8 mouse cellular contexts compared by ENCODE assay signal in the genomic region with DNA sequence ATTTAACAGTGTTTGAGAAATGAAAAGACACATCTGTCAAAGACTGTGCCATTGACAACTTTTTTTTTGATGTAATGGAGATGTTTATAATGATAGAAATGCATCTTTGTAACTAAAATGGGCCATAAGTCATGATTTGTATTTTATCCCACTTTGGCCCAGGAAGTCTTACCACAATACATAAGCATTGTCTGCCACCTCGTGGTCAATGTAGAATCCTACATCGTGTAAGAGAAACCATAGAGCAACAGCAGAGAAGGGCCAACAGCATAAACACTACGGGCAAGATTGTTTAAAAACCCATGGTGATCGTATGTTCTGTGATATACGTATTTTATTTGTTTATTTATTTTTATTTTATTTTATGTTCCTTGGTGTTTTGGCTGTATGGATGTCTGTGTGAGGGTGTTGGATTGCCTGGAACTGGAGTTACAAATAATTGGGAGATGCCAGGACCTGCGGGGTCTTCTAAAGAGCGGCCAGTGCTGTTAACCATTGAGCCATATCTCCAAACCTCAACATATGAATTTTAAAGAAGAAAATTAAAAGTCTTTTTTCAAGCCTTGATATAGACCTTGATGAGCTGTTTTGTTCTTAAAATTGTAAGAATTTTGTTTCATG. TPM values are rescaled to one million over a fixed set of nuclear protein-coding genes. Genes with fewer than 3 reads are reported as not detected.
DNase-seq lines count a peak whose midpoint lies in the region; ATAC-seq lines count a peak whose summit lies in the region.

No protein-coding gene starts in this region.

- H3K4me2 ChIP-seq in heart, embryonic 11.5 days = no peak overlapping the region
- H3K4me2 ChIP-seq in hindbrain, embryonic 14.5 days (replicated peaks) = no peak overlapping the region

- H3K4me1 ChIP-seq in heart, embryonic 11.5 days (ENCODE audit: control insufficient read depth, insufficient read depth, low read length) = no peaks in the 10 kb centered on the region
- no peaks in the 10 kb centered on the region for H3K4me1 ChIP-seq in forebrain, embryonic 10.5 days
- no peaks in the 10 kb centered on the region for H3K4me1 ChIP-seq in hindbrain, embryonic 14.5 days (replicated peaks; ENCODE audit: control insufficient read depth, insufficient read depth, low read length)

- no peaks in the 10 kb centered on the region for H3K9me3 ChIP-seq in heart, embryonic 11.5 days (replicated peaks; ENCODE audit: control insufficient read depth, low read length)
- H3K9me3 ChIP-seq in forebrain, embryonic 10.5 days = no peaks in the 10 kb centered on the region
- H3K9me3 ChIP-seq in hindbrain, embryonic 14.5 days (ENCODE audit: control insufficient read depth, low read length) = no peaks in the 10 kb centered on the region

- no peaks in the 10 kb centered on the region for H3K27me3 ChIP-seq in heart, embryonic 11.5 days (ENCODE audit: control insufficient read depth, insufficient read depth, low read length)
- no peaks in the 10 kb centered on the region for H3K27me3 ChIP-seq in forebrain, embryonic 10.5 days (ENCODE audit: poor library complexity, severe bottlenecking)
- H3K27me3 ChIP-seq in hindbrain, embryonic 14.5 days (ENCODE audit: control insufficient read depth, insufficient read depth, low read length) = no peaks in the 10 kb centered on the region

- H3K9ac ChIP-seq in heart, embryonic 11.5 days (ENCODE audit: low read depth, low read length) = no peak overlapping the region
- no peak overlapping the region for H3K9ac ChIP-seq in hindbrain, embryonic 14.5 days

- ATAC-seq in heart, embryonic 11.5 days (replicated peaks; ENCODE audit: insufficient number of reproducible peaks, low FRiP score, low TSS enrichment) = no peak
- peak; percentile 86 for ATAC-seq in hindbrain, embryonic 14.5 days (ENCODE audit: low FRiP score)
- ATAC-seq in megakaryocyte, adult 5-6 weeks (ENCODE audit: poor library complexity, severe bottlenecking) = peak; percentile 71

- H3K36me3 ChIP-seq in heart, embryonic 11.5 days (ENCODE audit: control insufficient read depth, insufficient read depth, low read length) = no peaks in the 10 kb centered on the region
- no peaks in the 10 kb centered on the region for H3K36me3 ChIP-seq in forebrain, embryonic 10.5 days (replicated peaks)
- H3K36me3 ChIP-seq in hindbrain, embryonic 14.5 days (replicated peaks; ENCODE audit: control insufficient read depth, insufficient read depth) = no peaks in the 10 kb centered on the region

- peak; percentile 62 to 82 for DNase-seq in heart, adult 18-20 months
- DNase-seq in c-Kit-negative CD71-positive TER-119-positive erythroid progenitor cells, embryonic 14.5 days (ENCODE audit: low read depth, low spot score) = peak; percentile 3
- DNase-seq in forebrain, embryonic 10.5 days (ENCODE audit: extremely low spot score, low spot score) = peak; percentile 29
- peak; percentile 85 for DNase-seq in hindbrain, embryonic 14.5 days (ENCODE audit: low spot score)
- peak; percentile 58 for DNase-seq in layer of hippocampus, adult 9-10 months (ENCODE audit: low spot score)
- peak; percentile 52 for DNase-seq in right cerebral cortex, postnatal 25 days

- no peak overlapping the region for H3K27ac ChIP-seq in heart, embryonic 11.5 days (ENCODE audit: low read depth, low read length)
- H3K27ac ChIP-seq in forebrain, embryonic 10.5 days = no peak overlapping the region
- H3K27ac ChIP-seq in hindbrain, embryonic 14.5 days = no peak overlapping the region

- H3K4me3 ChIP-seq in heart, embryonic 11.5 days (ENCODE audit: low read depth, low read length) = no peak overlapping the region
- H3K4me3 ChIP-seq in forebrain, embryonic 10.5 days = no peak overlapping the region
- H3K4me3 ChIP-seq in hindbrain, embryonic 14.5 days (replicated peaks; ENCODE audit: low read length) = no peak overlapping the region

- WGBS in heart, embryonic 11.5 days (ENCODE audit: insufficient replicate concordance) = 38% methylated on average over 7 of the region's 7 CpGs
- WGBS in forebrain, embryonic 10.5 days = 51% methylated on average over 7 of the region's 7 CpGs
- 44% methylated on average over 7 of the region's 7 CpGs for WGBS in hindbrain, embryonic 14.5 days

RNA-seq across cellular contexts. Expression of a gene that starts 28.2 kb away (rescaled TPM):
- 10 to 100 TPM; 10.7 to 11.3 TPM for total RNA-seq in heart, adult 18-20 months (2021)
- 22.2 and 23.9 TPM in 2 replicates for polyA plus RNA-seq in heart, embryonic 11.5 days (2014; fragmentation: Nextera tagmentation; extraction: Ambion mirVana)
- polyA plus RNA-seq in forebrain, embryonic 10.5 days (2016; fragmentation: Nextera tagmentation; extraction: Ambion mirVana) = 9.3 and 10.1 TPM in 2 replicates
- polyA plus RNA-seq in hindbrain, embryonic 14.5 days (2014; fragmentation: Nextera tagmentation; extraction: Ambion mirVana) = 11.7 and 12.8 TPM in 2 replicates
- 11.9 and 12.3 TPM in 2 replicates for total RNA-seq in megakaryocyte, adult 5-6 weeks (2015)
- total RNA-seq in megakaryocyte, adult 5-6 weeks (2017) = 12.4 and 15.9 TPM in 2 replicates

Comparison
In these comparisons a context has a peak if more than half of its experiments do, and no peak if none do; other contexts are left out.
1. DNase-seq: peak in every context shown above with its lines; median percentile 85 in hindbrain, embryonic 14.5 days; 72 in heart, adult 18-20 months; 58 in layer of hippocampus, adult 9-10 months; 52 in right cerebral cortex, postnatal 25 days; 29 in forebrain, embryonic 10.5 days; 3 in c-Kit-negative CD71-positive TER-119-positive erythroid progenitor cells, embryonic 14.5 days.